Mouse (Mus musculus): ENCODE measurements around the gene Atpif1.

GRCm38 (mm10) chr4:132519188-132519587 lies 14.3 kb downstream of the Atpif1 start:
- no peak for TF ChIP-seq CTCF (IDR thresholded peaks at IDR 0.05; ENCODE audit: low read depth, low read length)
- no peak for TF ChIP-seq POLR2A (IDR thresholded peaks at IDR 0.05; ENCODE audit: borderline replicate concordance, low read depth, low read length)

Data from bone marrow macrophage, adult 2 months (primary cell).